Mouse (Mus musculus) limb, embryonic 10.5 days (tissue): Measurements from ENCODE around the gene Frs2. TPM values are rescaled to one million over a fixed set of nuclear protein-coding genes. Genes with fewer than 3 reads are reported as not detected.

ENCODE experiments used
- DNase-seq: peaks from one replicate; pipeline ENCODE4 v3.0.0-alpha.2; 2017; ENCODE audit warnings: low spot score
- H3K27ac ChIP-seq: fragments of 300-500 bp; sonication (generic); 2 replicates; pipeline ENCODE4 v1.5.1; 2016; ENCODE audit warnings: mild to moderate bottlenecking
- H3K27me3 ChIP-seq: fragments of 300-500 bp; sonication (generic); 2 replicates; pipeline ENCODE4 v1.6.1; 2016; ENCODE audit warnings: low read depth, mild to moderate bottlenecking; ENCODE audit not compliant: poor library complexity, severe bottlenecking
- H3K36me3 ChIP-seq: fragments of 300-500 bp; sonication (generic); 2 replicates; pipeline ENCODE4 v1.6.1; 2016; ENCODE audit warnings: mild to moderate bottlenecking, moderate library complexity
- H3K4me1 ChIP-seq: fragments of 300-500 bp; sonication (generic); 2 replicates; pipeline ENCODE4 v1.6.1; 2016
- H3K4me3 ChIP-seq: fragments of 300-500 bp; sonication (generic); 2 replicates; pipeline ENCODE4 v1.5.1; 2016; ENCODE audit warnings: mild to moderate bottlenecking, moderate library complexity
- H3K9me3 ChIP-seq: fragments of 300-500 bp; sonication (generic); replicated peaks from 2 replicates; pipeline ENCODE4 v1.6.1; 2016; ENCODE audit warnings: mild to moderate bottlenecking
- WGBS: fragments of 180-500 bp; shearing (Covaris S2); methylation state at CpG from one replicate; pipeline ENCODE4 v1.1.7; 2016; 5-methylcytosine and 5-hydroxymethylcytosine counted together
- polyA plus RNA-seq: library from polyadenylated mRNA; unstranded; fragments of >200 nt; fragmentation: Nextera tagmentation; extraction: Ambion mirVana; gene quantifications from 2 replicates; pipeline ENCODE4 v1.2.1, GENCODE M21; 2016

The Frs2 gene
- polyA plus RNA-seq, 1 experiment from 2014 or later: 20.0 TPM

DNA sequence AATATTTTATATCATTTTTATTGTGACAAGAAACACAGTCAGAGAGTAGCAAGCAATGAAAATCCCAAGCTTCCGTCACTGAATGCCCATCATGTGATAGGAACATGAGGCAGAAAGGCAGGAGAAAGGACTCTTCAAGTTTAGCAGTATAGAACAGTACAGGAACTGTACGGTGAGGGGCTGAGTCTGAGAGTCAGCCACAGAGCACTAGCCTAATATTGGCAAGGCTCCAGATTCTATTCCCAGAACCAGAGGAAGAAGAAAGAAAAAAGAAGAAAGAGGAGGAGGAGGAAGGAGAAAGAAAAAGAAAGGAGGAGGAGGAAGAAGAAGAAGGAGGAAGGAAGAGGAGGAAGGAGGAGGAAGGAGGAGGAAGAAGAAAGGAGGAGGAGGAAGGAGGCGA lies 32.7 kb downstream of the Frs2 start:
- WGBS: 93% methylated on average over 3 of the region's 3 CpGs
- Histone ChIP-seq H3K27me3 (no peaks in the 10 kb centered on the region), H3K36me3 (peaks cover 7% of the 10 kb centered on the region; the same call in 1 of the 2 replicates), H3K4me3 (no peak overlapping the region), H3K4me1 (peaks cover 23% of the 10 kb centered on the region), H3K9me3 (no peaks in the 10 kb centered on the region), H3K27ac (no peak overlapping the region)
- DNase-seq: no peak

DNA sequence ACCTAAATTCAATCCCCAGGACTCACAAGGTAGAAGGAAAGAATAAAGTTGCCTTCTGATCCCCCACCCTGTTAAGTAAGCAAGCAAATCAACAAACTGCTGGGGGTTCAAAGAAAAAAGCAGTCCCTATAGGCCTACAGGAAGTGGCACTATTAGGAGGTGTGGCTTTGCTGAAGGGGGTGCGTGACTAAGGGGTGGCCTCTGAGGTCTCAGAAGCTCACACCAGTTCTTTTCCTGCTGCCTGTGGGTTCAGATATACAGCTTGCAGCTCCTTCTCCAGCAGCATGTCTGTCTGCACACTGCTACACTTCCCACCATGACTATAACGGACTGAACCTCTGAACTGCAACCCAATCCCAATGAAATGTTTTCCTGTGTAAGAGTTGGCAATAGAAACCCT lies 35.8 kb downstream of the Frs2 start:
- no peaks in the 10 kb centered on the region for H3K36me3 ChIP-seq
- no peaks in the 10 kb centered on the region for H3K9me3 ChIP-seq
- H3K27ac ChIP-seq: no peak overlapping the region
- no peak for DNase-seq
- no peak overlapping the region for H3K4me3 ChIP-seq
- H3K4me1 ChIP-seq: peaks cover 23% of the 10 kb centered on the region
- 23% methylated on average over 2 of the region's 2 CpGs for WGBS
- no peaks in the 10 kb centered on the region for H3K27me3 ChIP-seq

DNA sequence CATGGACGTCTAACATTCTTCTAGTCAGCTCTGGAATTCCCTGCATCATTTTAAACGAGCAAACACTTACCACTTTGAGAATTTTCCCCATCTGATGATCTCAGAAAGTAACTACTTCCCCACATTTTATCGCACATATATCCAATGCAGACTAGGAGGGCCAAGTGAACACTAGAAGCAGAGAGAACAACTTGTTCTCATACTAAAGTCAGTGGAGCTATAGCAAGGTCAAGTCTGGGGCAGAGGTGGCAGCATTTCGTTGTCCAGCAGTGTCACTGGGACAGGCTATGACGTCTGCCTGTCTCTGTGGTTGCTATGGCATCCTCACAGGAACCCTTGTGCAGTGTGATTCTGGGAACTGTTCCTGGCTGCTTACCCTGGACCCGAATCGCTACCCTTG lies 36.9 kb downstream of the Frs2 start:
- Histone ChIP-seq H3K4me3 (no peak overlapping the region), H3K9me3 (no peaks in the 10 kb centered on the region), H3K36me3 (no peaks in the 10 kb centered on the region), H3K27me3 (no peaks in the 10 kb centered on the region), H3K4me1 (peaks cover 26% of the 10 kb centered on the region), H3K27ac (no peak overlapping the region)
- WGBS: 81% methylated on average over 7 of the region's 7 CpGs
- no peak for DNase-seq

- 77% methylated on average over 3 of the region's 3 CpGs for WGBS
- Histone ChIP-seq H3K27ac (no peak overlapping the region), H3K9me3 (no peaks in the 10 kb centered on the region), H3K36me3 (no peaks in the 10 kb centered on the region), H3K4me1 (peaks cover 23% of the 10 kb centered on the region), H3K4me3 (no peak overlapping the region), H3K27me3 (no peaks in the 10 kb centered on the region)
- no peak for DNase-seq
Measured at GRCm38 (mm10) chr10:117110271-117110670, 38.1 kb downstream of the Frs2 start.

DNA sequence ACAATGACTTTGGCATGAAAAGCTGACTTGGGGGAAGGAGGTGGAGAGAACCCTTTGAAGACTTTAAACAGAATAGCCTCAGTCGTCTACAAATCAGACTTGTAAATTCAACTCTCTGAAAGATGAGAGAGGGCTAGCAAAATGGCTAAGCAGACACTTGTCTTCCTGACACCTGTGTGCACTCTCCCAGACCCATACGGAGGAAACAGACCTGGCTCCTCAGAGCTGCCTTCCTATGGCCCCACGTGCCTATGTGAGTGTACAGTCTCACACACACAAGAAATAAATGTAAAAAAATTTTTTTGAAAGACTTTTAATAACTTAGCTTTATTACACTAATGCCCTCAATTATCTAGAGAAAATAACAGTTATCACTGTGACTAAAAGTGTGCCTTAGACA lies 41.6 kb downstream of the Frs2 start:
- DNase-seq: no peak
- Histone ChIP-seq H3K4me1 (peaks cover 11% of the 10 kb centered on the region), H3K4me3 (no peak overlapping the region), H3K36me3 (no peaks in the 10 kb centered on the region), H3K9me3 (no peaks in the 10 kb centered on the region), H3K27ac (no peak overlapping the region), H3K27me3 (no peaks in the 10 kb centered on the region)
- WGBS: 12% methylated on average over 3 of the region's 3 CpGs

DNA sequence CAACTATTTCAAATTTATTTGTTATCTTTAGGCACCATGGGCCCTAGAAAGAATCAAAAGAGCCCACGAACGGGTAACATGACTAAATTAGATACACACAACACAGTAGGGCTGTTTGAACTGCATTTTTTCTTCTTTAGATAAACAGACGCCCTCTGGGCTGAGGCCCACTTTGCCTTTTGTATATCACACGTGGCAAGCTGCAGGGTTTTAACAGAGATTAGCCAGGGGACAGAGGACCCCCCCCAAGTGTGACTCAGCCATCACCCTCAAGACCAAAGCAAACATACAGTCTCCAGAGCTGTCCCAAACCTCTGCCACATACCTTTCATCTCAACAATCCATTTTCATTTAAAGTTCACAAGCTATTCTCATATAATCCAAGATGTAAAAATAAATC lies 42.1 kb downstream of the Frs2 start:
- DNase-seq: no peak
- Histone ChIP-seq H3K36me3 (no peaks in the 10 kb centered on the region), H3K4me3 (no peak overlapping the region), H3K9me3 (no peaks in the 10 kb centered on the region), H3K27me3 (no peaks in the 10 kb centered on the region), H3K4me1 (peaks cover 7% of the 10 kb centered on the region), H3K27ac (no peak overlapping the region)
- 12% methylated on average over 4 of the region's 4 CpGs for WGBS

- no peak overlapping the region for H3K4me3 ChIP-seq
- 77% methylated on average over 4 of the region's 4 CpGs for WGBS
- H3K4me1 ChIP-seq: peaks cover 6% of the 10 kb centered on the region; the same call in 1 of the 2 replicates
- H3K27ac ChIP-seq: no peak overlapping the region
- no peaks in the 10 kb centered on the region for H3K36me3 ChIP-seq
- H3K9me3 ChIP-seq: no peaks in the 10 kb centered on the region
- DNase-seq: no peak
- no peaks in the 10 kb centered on the region for H3K27me3 ChIP-seq
Measured at GRCm38 (mm10) chr10:117105015-117105414, 43.3 kb downstream of the Frs2 start.

GRCm38 (mm10) chr10:117103854-117104598 lies 44.3 kb downstream of the Frs2 start:
- H3K27me3 ChIP-seq: no peaks in the 10 kb centered on the region
- H3K27ac ChIP-seq: no peak overlapping the region
- no peak for DNase-seq
- H3K9me3 ChIP-seq: no peaks in the 10 kb centered on the region
- H3K4me3 ChIP-seq: no peak overlapping the region
- H3K36me3 ChIP-seq: no peaks in the 10 kb centered on the region
- H3K4me1 ChIP-seq: peaks cover 9% of the 10 kb centered on the region; the same call in 1 of the 2 replicates

- WGBS: 83% methylated on average over 5 of the region's 5 CpGs
- Histone ChIP-seq H3K4me1 (0 out of 2 replicates have a peak, but pooled peaks cover 4% of the 10 kb centered on the region), H3K27me3 (no peaks in the 10 kb centered on the region), H3K4me3 (no peak overlapping the region), H3K36me3 (peaks cover 6% of the 10 kb centered on the region; the same call in 1 of the 2 replicates), H3K27ac (no peak overlapping the region), H3K9me3 (no peaks in the 10 kb centered on the region)
- DNase-seq: no peak
Measured at GRCm38 (mm10) chr10:117100175-117100574, 48.2 kb downstream of the Frs2 start.

DNA sequence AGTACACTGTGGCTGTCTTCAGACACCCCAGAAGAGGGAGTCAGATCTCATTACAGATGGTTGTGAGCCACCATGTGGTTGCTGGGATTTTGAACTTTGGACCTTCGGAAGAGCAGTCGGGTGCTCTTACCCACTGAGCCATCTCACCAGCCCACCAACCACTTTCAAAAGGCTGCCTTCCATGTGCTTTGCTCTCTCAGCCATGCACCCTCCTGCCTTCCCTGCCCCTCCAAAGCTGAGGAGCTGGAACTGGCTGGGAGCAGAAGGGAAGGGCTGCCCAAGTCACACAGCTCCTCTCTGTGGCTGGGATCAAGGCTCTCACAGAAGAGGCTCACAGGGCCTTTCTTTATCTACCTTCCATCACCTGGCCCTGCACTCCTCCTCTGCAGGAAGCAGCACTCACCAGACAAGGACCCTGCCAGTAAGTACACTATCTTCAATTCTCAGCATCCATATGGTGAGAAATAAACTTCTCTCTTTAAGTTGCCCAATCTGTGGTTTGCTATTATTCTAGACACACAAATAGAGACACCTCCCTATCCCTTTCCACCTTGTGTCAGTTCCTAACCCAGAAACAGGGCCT lies 51.1 kb downstream of the Frs2 start:
- peaks cover 12% of the 10 kb centered on the region for H3K4me1 ChIP-seq
- 85% methylated on average over 2 of the region's 2 CpGs for WGBS
- H3K27ac ChIP-seq: no peak overlapping the region
- peaks cover 24% of the 10 kb centered on the region for H3K36me3 ChIP-seq
- H3K27me3 ChIP-seq: no peaks in the 10 kb centered on the region
- H3K4me3 ChIP-seq: no peak overlapping the region
- H3K9me3 ChIP-seq: no peaks in the 10 kb centered on the region
- DNase-seq: no peak

GRCm38 (mm10) chr10:117096096-117096495 lies 52.2 kb downstream of the Frs2 start:
- 93% methylated on average over 6 of the region's 6 CpGs for WGBS
- no peak overlapping the region for H3K27ac ChIP-seq
- H3K4me1 ChIP-seq: peaks cover 12% of the 10 kb centered on the region
- no peak for DNase-seq
- H3K9me3 ChIP-seq: no peaks in the 10 kb centered on the region
- H3K27me3 ChIP-seq: no peaks in the 10 kb centered on the region
- no peak overlapping the region for H3K4me3 ChIP-seq
- H3K36me3 ChIP-seq: peaks cover 27% of the 10 kb centered on the region

GRCm38 (mm10) chr10:117094504-117095329 lies 53.6 kb downstream of the Frs2 start:
- H3K9me3 ChIP-seq: no peaks in the 10 kb centered on the region
- H3K4me3 ChIP-seq: no peak overlapping the region
- H3K27me3 ChIP-seq: no peaks in the 10 kb centered on the region
- H3K36me3 ChIP-seq: peaks cover 29% of the 10 kb centered on the region
- H3K4me1 ChIP-seq: peaks cover 12% of the 10 kb centered on the region
- H3K27ac ChIP-seq: no peak overlapping the region
- no peak for DNase-seq
- WGBS: 67% methylated on average over 15 of the region's 15 CpGs

GRCm38 (mm10) chr10:117089628-117090027 lies 58.7 kb downstream of the Frs2 start:
- H3K27ac ChIP-seq: no peak overlapping the region
- no peak for DNase-seq
- 85% methylated on average over 4 of the region's 4 CpGs for WGBS
- no peaks in the 10 kb centered on the region for H3K9me3 ChIP-seq
- no peak overlapping the region for H3K4me3 ChIP-seq
- H3K4me1 ChIP-seq: peaks cover 3% of the 10 kb centered on the region; the same call in 1 of the 2 replicates
- peaks cover 47% of the 10 kb centered on the region for H3K36me3 ChIP-seq
- no peaks in the 10 kb centered on the region for H3K27me3 ChIP-seq
